Mouse (Mus musculus) CD4-positive naive resting alpha-beta T cell, adult 76 days (primary cell): Measurements from ENCODE around the gene Lig3. TPM values are rescaled to one million over a fixed set of nuclear protein-coding genes. Genes with fewer than 3 reads are reported as not detected.

Experiments used
- total RNA-seq: library from RNA; stranded (reverse); gene quantifications from one replicate; pipeline ENCODE4 v1.2.4, GENCODE M21; 2023

Lig3 gene
- 41.7 TPM for total RNA-seq

GRCm38 (mm10) chr11:82780983-82781903 is at the start of gene Lig3:
TSS of gene Lig3 (plus strand) at chr11:82781108.

GRCm38 (mm10) chr11:82763742-82764437 is 17.0 kb upstream of the Lig3 start, which contains the start of the genes Cct6b and Zfp830:
TSS of gene Cct6b (minus strand) at chr11:82764321.
TSS of gene Zfp830 (plus strand) at chr11:82764345.

Other genes starting within 250 kb of the Lig3 start
- 0.79 TPM for gene Cct6b, start 16.8 kb upstream of the Lig3 start, total RNA-seq
- gene Zfp830, start 16.8 kb upstream of the Lig3 start, total RNA-seq, result 41.2 TPM
- 18.8 TPM for gene Rffl, start 90.1 kb downstream of the Lig3 start, total RNA-seq
- gene Rad51d, start 109.5 kb downstream of the Lig3 start, total RNA-seq, result 15.1 TPM
- gene Fndc8, start 111.0 kb downstream of the Lig3 start, total RNA-seq, result not detected
- gene Nle1, start 127.3 kb downstream of the Lig3 start, total RNA-seq, result 77.4 TPM
- not detected for gene Unc45b, start 129.4 kb downstream of the Lig3 start, total RNA-seq
- gene Slfn5, start 170.2 kb downstream of the Lig3 start, total RNA-seq, result 40.0 TPM
- gene Slfn9, start 210.7 kb downstream of the Lig3 start, total RNA-seq, result 15.5 TPM
- 52.1 TPM for gene Slfn8, start 239.7 kb downstream of the Lig3 start, total RNA-seq